Mouse (Mus musculus) C2C12 (cell line): ENCODE data around the gene Commd9. TPM values are rescaled to one million over a fixed set of nuclear protein-coding genes. Genes with fewer than 3 reads are reported as not detected.
A peak's percentile ranks its signal among the peaks of the same experiment; 100 is the strongest.

Experiments
- H3K27me3 ChIP-seq: one replicate; pipeline ENCODE4 v1.6.1; 2011; ENCODE audit not compliant: control insufficient read depth, insufficient read depth, insufficient read length
- H3K36me3 ChIP-seq: one replicate; pipeline ENCODE4 v1.6.1; 2011; ENCODE audit not compliant: control insufficient read depth, insufficient read depth
- H3K4me3 ChIP-seq: one replicate; pipeline ENCODE4 v1.5.1; 2011; ENCODE audit warnings: mild to moderate bottlenecking, control low read depth; ENCODE audit not compliant: poor library complexity, insufficient read depth, severe bottlenecking
- H3K79me2 ChIP-seq: one replicate; pipeline ENCODE4 v1.6.1; 2011; ENCODE audit not compliant: control insufficient read depth, insufficient read depth
- H3K79me3 ChIP-seq: one replicate; pipeline ENCODE4 v1.6.1; 2011; ENCODE audit warnings: low read depth, control low read depth
- H3ac ChIP-seq: one replicate; pipeline ENCODE3; 2011; ENCODE audit warnings: low read depth; ENCODE audit not compliant: control insufficient read depth, insufficient read length
- CEBPB ChIP-seq: IDR thresholded peaks from one replicate; pipeline ENCODE4 v1.6.1; 2011; ENCODE audit warnings: low read depth, mild to moderate bottlenecking, control low read depth, moderate library complexity
- CTCF ChIP-seq: IDR thresholded peaks from one replicate; pipeline ENCODE4 v1.5.1; 2011; ENCODE audit not compliant: control insufficient read depth, insufficient read depth, insufficient read length
- FOSL1 ChIP-seq: IDR thresholded peaks from one replicate; pipeline ENCODE4 v1.8.0; 2011; ENCODE audit warnings: mild to moderate bottlenecking, low read length; ENCODE audit not compliant: poor library complexity, insufficient read depth, severe bottlenecking
- MAX ChIP-seq: IDR thresholded peaks from one replicate; pipeline ENCODE4 v1.6.1; 2011; ENCODE audit warnings: mild to moderate bottlenecking, control low read depth
- MYOD1 ChIP-seq: IDR thresholded peaks from one replicate; pipeline ENCODE4 v1.6.1; 2011; ENCODE audit warnings: low read depth; ENCODE audit not compliant: control insufficient read depth, insufficient read length
- MYOG ChIP-seq: IDR thresholded peaks from one replicate; pipeline ENCODE4 v1.6.1; 2011; ENCODE audit not compliant: control insufficient read depth, insufficient read length; ENCODE audit errors: extremely low read depth
- USF1 ChIP-seq: IDR thresholded peaks from one replicate; pipeline ENCODE4 v1.6.1; 2011; ENCODE audit warnings: low read depth, mild to moderate bottlenecking, control low read depth, moderate library complexity
- long read RNA-seq, 2 experiments: library from polyadenylated mRNA; unstranded; transcript quantifications; one replicate each; pipeline ENCODE4 v2.0.0; 2019 to 2020
- polyA plus RNA-seq: library from polyadenylated mRNA; unstranded; fragments of >200 nt; fragmentation: generic; extraction: Trizol; gene quantifications from one replicate; pipeline ENCODE4 v1.2.1, GENCODE M21; 2012; ENCODE audit warnings: missing spikeins

Gene Commd9
- 55.4 TPM for polyA plus RNA-seq
- long read RNA-seq, experiment 1, transcript Commd9-201 (6 exons, 1,191 nt) = major isoform, 46 of 57 reads
- long read RNA-seq, experiment 1, partial matches to known transcripts = 5 of 57 reads
- long read RNA-seq, experiment 1, other reads (novel, unspliced or antisense) = 6 of 57 reads
- long read RNA-seq, experiment 2, transcript Commd9-201 (6 exons, 1,191 nt) = major isoform, 42 of 44 reads
- long read RNA-seq, experiment 2, partial matches to known transcripts = 0 of 44 reads
- long read RNA-seq, experiment 2, other reads (novel, unspliced or antisense) = 2 of 44 reads

DNA sequence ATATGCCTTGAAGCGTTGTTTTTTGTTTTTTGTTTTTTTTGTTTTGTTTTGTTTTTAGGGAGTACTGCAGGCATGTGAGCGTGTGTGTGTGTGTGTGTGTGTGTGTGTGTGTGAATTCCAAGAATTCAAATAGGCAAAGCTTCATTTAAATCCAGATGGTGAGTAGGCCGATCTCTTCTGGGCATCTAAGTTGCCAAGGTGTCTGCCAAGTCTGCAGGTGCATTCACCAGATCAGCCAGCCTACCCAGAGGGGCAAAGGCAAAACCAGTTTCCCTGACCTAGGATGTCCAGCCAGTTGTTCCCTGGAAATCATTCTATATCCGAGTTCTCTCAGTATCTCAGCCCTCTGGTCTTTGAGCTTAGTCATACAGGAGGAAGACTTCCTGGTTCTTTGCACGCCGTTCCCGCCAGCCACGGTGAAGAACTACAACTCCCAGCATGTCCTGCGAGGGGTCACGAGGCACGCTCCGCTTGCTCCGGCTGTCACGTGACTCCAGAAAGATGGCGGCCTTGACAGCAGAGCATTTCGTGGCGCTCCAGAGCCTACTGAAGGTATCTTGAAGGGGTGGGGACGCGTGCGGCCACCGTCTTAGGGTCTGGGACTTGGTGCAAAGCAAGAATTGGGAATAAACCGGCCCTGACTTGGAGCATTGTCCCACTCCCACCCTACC lies at the start of gene Commd9:
Gene Commd9, plus strand, starts transcription at position 480 of the 671 bp plus-strand sequence.
- Histone ChIP-seq H3ac (peak within 1 kb of the TSS; percentile 67), H3K27me3 (no peaks in the 10 kb centered on the region), H3K79me3 (peaks cover 2% of the 10 kb centered on the region), H3K4me3 (peak within 1 kb of the TSS; percentile 57), H3K79me2 (peaks cover 19% of the 10 kb centered on the region), H3K36me3 (no peaks in the 10 kb centered on the region)
- peak; percentile 85 for TF ChIP-seq MAX
- peak; percentile 100 for TF ChIP-seq USF1
- TF ChIP-seq CTCF = no peak

GRCm38 (mm10) chr2:101842756-101843155 lies 43.3 kb upstream of the Commd9 start:
- H3K79me2 ChIP-seq = no peaks in the 10 kb centered on the region

DNA sequence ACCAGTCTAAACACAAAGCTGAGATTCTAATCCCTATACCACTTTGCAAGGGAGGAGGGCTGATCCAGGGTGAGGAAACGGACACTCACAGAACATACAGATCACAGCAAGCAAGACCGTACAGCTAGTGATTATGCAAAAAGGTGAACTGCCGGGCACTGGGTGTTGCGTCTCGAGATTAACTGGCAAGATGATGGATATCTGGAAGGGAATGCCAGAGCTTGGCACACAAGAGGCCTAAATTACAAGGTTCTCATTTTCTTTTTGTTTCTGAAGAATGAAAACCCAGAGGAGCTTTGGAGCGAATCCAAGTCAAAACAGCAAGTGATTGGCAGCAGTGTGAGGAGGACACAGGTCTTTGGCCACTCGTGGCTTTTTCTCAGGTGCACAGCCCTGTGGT lies 31.3 kb upstream of the Commd9 start:
- Histone ChIP-seq H3ac (no peak overlapping the region), H3K4me3 (no peak overlapping the region), H3K36me3 (no peaks in the 10 kb centered on the region), H3K79me2 (no peaks in the 10 kb centered on the region), H3K79me3 (no peaks in the 10 kb centered on the region), H3K27me3 (no peaks in the 10 kb centered on the region)
- TF ChIP-seq USF1 (no peak), CTCF (no peak), MYOD1 (no peak), MYOG (no peak), CEBPB (no peak), MAX (no peak), FOSL1 (no peak)

More at GRCm38 (mm10) chr2:101842756-101843155, 43.3 kb upstream of the Commd9 start:
- TF ChIP-seq USF1 (no peak), CEBPB (no peak), MAX (no peak), FOSL1 (no peak), CTCF (no peak), MYOG (no peak), MYOD1 (no peak)
- H3K27me3 ChIP-seq = peaks cover 8% of the 10 kb centered on the region
- no peaks in the 10 kb centered on the region for H3K36me3 ChIP-seq
- no peak overlapping the region for H3ac ChIP-seq
- no peak overlapping the region for H3K4me3 ChIP-seq
- no peaks in the 10 kb centered on the region for H3K79me3 ChIP-seq

DNA sequence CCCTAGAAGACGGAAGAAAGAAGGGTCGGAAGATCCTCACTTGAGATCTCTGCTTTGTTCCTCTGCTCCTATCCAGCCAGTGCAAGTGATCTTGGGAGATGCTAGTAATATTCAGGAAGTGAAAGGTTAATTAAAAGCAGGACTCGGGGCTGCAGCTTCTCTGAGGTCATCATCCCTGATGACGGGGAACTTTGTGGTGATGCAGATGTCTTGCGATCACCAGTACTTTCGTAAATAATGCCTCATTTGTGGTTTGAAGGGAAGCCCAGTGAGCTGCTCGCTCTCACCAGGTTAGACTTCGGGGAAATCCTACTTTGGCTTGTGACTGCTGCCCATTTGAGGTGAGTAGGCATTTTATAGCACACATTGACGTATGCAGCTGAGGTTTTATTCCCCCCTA lies 29.9 kb upstream of the Commd9 start:
- Histone ChIP-seq H3K27me3 (no peaks in the 10 kb centered on the region), H3K79me2 (no peaks in the 10 kb centered on the region), H3K79me3 (no peaks in the 10 kb centered on the region), H3ac (no peak overlapping the region), H3K4me3 (no peak overlapping the region), H3K36me3 (no peaks in the 10 kb centered on the region)
- TF ChIP-seq USF1 (no peak), CTCF (no peak), FOSL1 (no peak), MYOG (no peak), MAX (no peak), MYOD1 (no peak), CEBPB (no peak)

DNA sequence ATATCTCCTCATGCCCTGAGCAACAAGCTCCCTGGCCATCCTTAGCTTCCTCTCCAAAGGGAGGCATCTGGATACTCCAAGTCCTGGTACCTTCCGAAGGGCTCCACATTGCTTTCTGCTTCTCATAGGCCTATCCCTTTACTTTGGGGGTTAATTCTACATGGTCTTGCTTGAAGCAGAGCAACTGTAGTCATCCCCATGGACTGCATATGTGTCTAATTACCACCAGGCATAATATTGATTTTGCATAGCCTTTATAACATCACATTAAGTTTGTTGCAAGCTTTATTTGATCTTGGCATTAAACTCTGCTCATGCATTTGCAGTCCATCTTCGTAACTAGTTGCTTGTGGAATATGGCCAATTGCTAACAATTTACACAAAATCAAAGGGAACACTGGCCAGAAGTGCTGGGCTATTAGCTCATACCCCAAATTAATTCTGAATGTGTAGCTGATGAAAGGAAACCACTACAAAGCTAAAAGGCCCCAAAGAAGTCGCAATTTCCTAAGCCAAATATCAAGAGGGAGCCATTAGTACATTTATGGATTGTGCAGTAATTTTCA lies 25.0 kb upstream of the Commd9 start:
- no peak for TF ChIP-seq MYOG
- TF ChIP-seq USF1 = no peak
- Histone ChIP-seq H3K27me3 (no peaks in the 10 kb centered on the region), H3K4me3 (no peak overlapping the region), H3K79me2 (no peaks in the 10 kb centered on the region), H3K79me3 (no peaks in the 10 kb centered on the region), H3K36me3 (no peaks in the 10 kb centered on the region), H3ac (no peak overlapping the region)
